Mouse (Mus musculus) kidney, postnatal 36 days (tissue): Measurements from ENCODE around the gene Tcp11.

Source experiments
- DNase-seq, 2 experiments: peaks; one replicate each; pipeline ENCODE4 v3.0.0; 2021 to 2022; ENCODE audit warnings: mixed read lengths in 2 of 2

Gene Tcp11

GRCm38 (mm10) chr17:28036813-28037756, 43.4 kb downstream of the Tcp11 start:
- no peak for DNase-seq

- no peak for DNase-seq
Measured at GRCm38 (mm10) chr17:28034986-28035385, 45.5 kb downstream of the Tcp11 start.

- no peak for DNase-seq
Measured at GRCm38 (mm10) chr17:28033046-28033580, 47.3 kb downstream of the Tcp11 start.

DNA sequence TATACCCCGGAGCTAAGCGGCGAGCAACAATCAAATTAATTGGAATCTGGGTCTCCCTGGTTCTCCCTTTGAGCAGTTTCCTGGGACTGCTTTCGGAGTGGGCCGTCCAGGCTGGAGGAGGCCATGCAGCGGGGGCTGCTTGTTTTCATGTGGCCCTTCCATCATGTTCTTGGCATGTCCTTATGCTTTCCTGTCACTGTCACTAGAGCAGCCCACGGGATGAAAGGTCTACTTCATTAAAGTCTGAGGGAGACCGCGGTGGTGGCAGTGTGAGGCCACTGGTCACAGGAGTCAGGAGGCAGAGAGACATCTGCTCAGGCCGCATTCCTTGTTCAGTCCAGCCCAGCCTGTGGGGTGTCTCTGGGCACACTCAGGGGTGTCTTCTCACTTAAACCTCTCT, 48.2 kb downstream of the Tcp11 start:
- no peak for DNase-seq

DNA sequence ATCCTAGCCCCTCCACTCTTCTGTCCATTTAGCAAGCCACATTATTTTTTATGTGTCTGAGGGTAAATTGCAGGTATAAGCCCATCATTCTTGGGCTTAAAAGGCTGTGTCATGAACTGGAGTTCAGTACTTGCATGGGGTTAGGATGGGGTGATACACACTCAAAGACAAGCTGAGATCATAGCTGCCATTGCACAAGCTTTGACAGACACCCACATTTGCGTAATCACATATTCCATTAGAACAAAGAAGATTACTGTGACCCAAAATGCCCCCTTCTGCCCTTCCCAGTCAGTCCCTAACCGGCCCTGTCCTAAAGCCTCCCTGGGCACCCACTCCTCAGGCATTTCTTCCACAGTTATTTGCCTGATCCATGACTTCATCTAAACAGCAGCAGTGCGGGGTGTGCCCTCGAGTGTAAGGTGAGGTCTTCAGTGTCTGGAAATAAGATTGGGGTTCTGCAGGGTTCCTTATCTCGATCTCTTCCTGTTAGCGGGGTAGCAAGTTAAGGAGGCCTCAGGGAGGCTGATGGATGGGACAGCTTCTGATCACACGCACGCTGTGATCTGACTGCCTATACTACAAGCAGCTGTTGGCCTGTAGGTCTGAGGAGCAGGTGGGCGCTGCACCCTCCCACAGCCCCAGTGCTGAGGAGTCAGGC, 49.0 kb downstream of the Tcp11 start:
- DNase-seq, result no peak

DNA sequence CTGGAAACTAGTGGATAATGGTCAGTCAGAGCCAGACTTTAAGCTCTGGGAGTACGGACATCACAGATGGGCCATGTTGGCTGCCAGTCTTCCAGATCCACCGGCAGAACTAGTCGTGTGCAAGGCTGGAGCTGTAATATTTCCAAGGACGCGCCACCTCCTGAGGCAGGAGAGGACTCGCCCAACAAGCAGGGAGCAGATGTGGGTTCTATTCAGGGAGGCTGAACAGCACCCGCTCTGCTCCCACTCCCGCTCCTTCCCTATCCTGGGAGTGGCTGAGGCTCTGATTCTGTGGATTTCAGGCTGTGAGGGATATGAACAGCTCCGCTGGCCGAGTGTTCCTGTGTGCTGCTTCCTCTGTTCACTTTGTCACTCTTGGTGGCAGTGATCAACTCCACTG, 50.0 kb downstream of the Tcp11 start:
- no peak for DNase-seq

DNA sequence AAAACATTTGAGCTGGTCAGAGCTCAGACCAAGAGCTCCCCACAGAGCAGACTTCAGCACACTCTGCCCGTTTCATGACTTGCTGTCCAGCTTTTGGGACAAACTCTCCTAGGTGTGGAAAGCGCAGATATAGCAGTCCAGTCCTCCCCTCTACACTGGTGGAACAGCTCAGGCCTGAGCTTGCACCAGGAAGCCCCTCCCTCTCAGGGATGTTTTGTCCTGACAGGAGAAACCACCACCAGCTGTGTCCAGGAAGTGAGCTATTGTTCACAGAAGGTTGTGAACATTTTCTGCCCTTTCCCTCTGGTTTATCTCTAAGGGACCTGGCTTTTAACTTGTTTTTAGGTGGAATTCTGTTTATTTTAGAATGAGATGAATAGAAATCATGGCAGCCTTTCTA, 51.1 kb downstream of the Tcp11 start:
- DNase-seq, result peak; percentile 52 to 74

- peak in 1 of 2 experiments; percentile 48 for DNase-seq
Measured at GRCm38 (mm10) chr17:28028236-28028635, 52.2 kb downstream of the Tcp11 start.

DNA sequence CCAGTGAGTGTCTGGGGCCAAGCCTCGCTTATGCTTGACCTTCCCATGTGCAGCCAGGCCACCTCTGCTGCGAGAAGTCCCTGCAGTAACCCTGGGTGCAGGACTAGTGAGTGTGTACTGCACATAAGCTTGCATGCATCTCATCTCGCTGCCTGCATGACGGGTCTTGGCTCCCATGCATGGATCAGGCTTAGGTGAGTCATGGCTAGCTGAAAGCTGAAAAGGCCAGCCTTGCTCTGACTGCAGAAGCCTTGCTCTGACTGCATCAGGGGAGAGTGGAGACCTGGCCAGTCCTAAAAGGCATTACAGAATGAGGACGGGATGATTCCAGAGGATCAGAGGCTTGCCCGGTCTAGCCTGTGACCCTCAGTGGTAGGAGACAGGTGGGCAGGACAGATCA, 53.2 kb downstream of the Tcp11 start:
- no peak for DNase-seq

- DNase-seq, result peak; percentile 78 to 86
Measured at GRCm38 (mm10) chr17:28026111-28026872, 54.1 kb downstream of the Tcp11 start.

DNA sequence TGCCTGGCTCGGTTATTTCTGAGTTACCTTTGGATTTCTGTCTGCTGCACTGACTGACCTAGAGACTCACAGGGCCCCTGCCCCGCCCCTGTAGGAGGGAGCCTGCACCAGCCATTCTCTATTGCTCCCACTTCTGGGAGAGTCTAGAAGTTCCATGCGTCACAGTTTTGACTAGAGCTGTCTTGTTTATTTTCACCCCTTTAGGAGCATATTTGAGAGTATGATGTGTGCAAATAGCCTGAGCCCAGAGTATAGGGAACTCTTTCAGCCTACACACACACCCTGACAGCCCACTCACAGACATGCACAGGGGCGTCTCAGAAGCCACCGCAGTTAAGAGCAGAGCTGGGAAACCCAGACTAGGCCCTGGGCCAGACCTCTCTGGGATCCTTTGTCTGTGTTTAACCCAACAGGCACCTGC, 54.9 kb downstream of the Tcp11 start:
- peak; percentile 83 for DNase-seq

DNA sequence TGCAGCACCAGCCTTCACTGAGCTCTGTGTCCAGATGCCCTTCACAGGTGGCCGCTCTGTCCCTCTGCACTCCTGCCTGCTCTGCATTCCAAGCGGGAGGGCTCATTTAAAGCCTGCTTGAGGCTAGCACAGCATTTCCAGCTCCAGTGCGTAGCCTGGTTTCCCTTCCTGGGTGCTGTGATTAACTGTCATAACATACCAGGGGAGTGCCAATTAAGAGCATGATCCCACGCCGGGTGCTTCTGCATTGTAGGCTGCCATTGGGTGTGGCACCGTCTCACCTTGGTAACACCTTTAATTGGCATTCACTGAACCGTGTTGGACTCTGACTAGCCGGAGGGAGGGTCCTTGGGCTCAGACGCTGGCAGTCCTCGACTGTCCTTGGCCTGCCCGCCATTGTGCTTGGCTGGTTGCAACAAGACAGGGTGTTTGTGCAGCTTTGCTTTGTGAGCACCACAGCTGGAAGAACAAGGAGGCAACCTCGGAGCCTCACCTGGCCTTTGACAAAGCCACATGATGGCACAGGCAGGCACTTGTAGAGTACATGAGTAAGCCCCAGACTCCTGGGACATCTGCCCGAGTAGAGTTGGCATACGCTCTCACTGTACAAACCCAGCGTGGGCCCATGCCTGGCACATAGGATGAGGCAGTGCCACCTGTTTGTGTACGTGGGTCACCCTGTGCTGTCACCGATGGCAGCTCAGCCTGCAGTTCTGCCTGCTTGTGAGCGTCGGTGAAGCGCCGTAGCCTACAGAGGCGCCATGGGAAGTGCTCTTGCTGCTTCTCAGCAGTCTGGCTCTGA, 57.4 kb downstream of the Tcp11 start:
- peak; percentile 78 to 86 for DNase-seq

GRCm38 (mm10) chr17:28021911-28022310, 58.5 kb downstream of the Tcp11 start:
- peak in 1 of 2 experiments; percentile 63 for DNase-seq

DNA sequence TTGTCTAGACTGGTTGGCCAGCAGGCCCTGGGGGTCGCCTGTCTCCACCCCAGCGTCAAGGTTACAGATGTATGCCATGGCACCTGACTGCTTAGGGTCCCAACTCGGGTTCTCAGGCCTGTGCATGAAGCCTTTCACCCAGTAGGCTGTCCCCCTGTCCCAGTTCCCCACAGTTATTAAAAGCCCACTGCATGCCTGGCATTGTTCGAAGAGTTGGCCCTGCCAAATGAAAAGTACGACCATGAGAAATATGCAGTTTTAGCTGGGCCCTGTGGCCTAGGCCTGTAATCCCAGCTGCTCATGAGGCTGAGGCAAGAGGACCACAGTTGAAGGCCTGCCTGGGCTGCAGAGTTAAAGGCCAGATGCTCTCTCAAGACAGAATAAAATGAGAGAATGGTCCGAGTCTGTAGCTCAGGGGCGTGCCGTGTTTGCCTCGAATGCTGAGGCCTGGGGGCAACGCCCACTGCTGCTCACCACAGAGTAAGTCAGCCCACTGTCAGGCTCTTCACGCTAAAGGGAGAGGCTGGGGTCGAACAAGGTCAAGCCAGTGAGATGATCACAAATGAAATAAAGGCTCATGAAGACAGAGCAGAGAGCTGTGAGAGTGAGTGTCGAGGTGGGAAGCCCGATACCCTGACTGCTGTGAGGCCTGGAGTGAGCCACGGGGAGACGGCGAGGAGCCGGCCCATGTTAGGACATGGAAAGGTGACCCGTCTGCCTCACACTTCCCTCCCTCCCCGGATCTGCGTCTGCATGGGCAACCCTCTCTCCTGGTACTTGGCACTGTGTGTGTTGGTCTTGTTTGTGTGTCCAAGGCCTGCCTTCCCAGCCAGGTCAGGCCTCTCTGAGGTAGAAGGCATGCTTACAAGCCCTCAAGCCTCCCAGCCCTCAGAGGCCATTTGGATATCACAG, 60.4 kb downstream of the Tcp11 start:
- no peak for DNase-seq

- no peak for DNase-seq
Measured at GRCm38 (mm10) chr17:28018776-28019175, 61.7 kb downstream of the Tcp11 start.

GRCm38 (mm10) chr17:28018344-28018743, 62.1 kb downstream of the Tcp11 start:
- no peak for DNase-seq
